Mouse (Mus musculus): ENCODE results near the gene Dpy19l3. TPM values are rescaled to one million over a fixed set of nuclear protein-coding genes. Genes with fewer than 3 reads are reported as not detected.

The Dpy19l3 gene
- total and polyA plus RNA-seq, 3 experiments = 2.2 to 4.8 (median 2.6) TPM

- Histone ChIP-seq H3K9ac (ENCODE audit: low read depth, low read length) (no peak overlapping the region), H3K79me2 (replicated peaks; ENCODE audit: control insufficient read depth, insufficient read depth, low read length) (no peaks in the 10 kb centered on the region), H3K36me3 (ENCODE audit: control insufficient read depth, insufficient read depth, low read length) (peaks cover 2% of the 10 kb centered on the region; the same call in 1 of the 2 replicates), H3K4me3 (no peak overlapping the region), H3K27ac (no peak overlapping the region), H3K27me3 (ENCODE audit: control insufficient read depth, insufficient read depth, low read length) (no peaks in the 10 kb centered on the region), H3K4me1 (ENCODE audit: control insufficient read depth, insufficient read depth, low read length) (peaks cover 1% of the 10 kb centered on the region; the same call in 1 of the 2 replicates)
- intact Hi-C loops (cut with DNase I) = no loop called here
- 82% methylated on average over 12 of the region's 12 CpGs for WGBS
- DNase-seq = no peak
- TF ChIP-seq CTCF (IDR thresholded peaks at IDR 0.05) (no peak), EP300 (IDR thresholded peaks at IDR 0.05; ENCODE audit: insufficient read depth, low read depth, low read length) (no peak), POLR2A (IDR thresholded peaks at IDR 0.05; ENCODE audit: insufficient read depth, low read depth, low read length) (no peak)
Observed at GRCm38 (mm10) chr7:35792150-35792848, 38.0 kb upstream of the Dpy19l3 start.

- Histone ChIP-seq H3K36me3 (ENCODE audit: control insufficient read depth, insufficient read depth, low read length) (no peaks in the 10 kb centered on the region; the same call in 1 of the 2 replicates), H3K4me3 (no peak overlapping the region), H3K9ac (ENCODE audit: low read depth, low read length) (no peak overlapping the region), H3K27ac (no peak overlapping the region), H3K27me3 (ENCODE audit: control insufficient read depth, insufficient read depth, low read length) (no peaks in the 10 kb centered on the region), H3K79me2 (replicated peaks; ENCODE audit: control insufficient read depth, insufficient read depth, low read length) (no peaks in the 10 kb centered on the region), H3K4me1 (ENCODE audit: control insufficient read depth, insufficient read depth, low read length) (no peaks in the 10 kb centered on the region)
- TF ChIP-seq POLR2A (IDR thresholded peaks at IDR 0.05; ENCODE audit: insufficient read depth, low read depth, low read length) = no peak
- TF ChIP-seq EP300 (IDR thresholded peaks at IDR 0.05; ENCODE audit: insufficient read depth, low read depth, low read length) = no peak
- TF ChIP-seq CTCF (IDR thresholded peaks at IDR 0.05) = no peak
- intact Hi-C loops (cut with DNase I) = no loop called here
- no peak for DNase-seq
- WGBS = 91% methylated on average over 8 of the region's 8 CpGs
Observed at GRCm38 (mm10) chr7:35790926-35791325, 36.7 kb upstream of the Dpy19l3 start.

GRCm38 (mm10) chr7:35790201-35790600, 35.9 kb upstream of the Dpy19l3 start:
- DNase-seq = no peak
- no peak for TF ChIP-seq EP300 (IDR thresholded peaks at IDR 0.05; ENCODE audit: insufficient read depth, low read depth, low read length)
- TF ChIP-seq CTCF (IDR thresholded peaks at IDR 0.05) = peak; percentile 58
- H3K27ac ChIP-seq = no peak overlapping the region
- no peaks in the 10 kb centered on the region for H3K27me3 ChIP-seq (ENCODE audit: control insufficient read depth, insufficient read depth, low read length)
- 93% methylated on average over 8 of the region's 8 CpGs for WGBS
- H3K4me1 ChIP-seq (ENCODE audit: control insufficient read depth, insufficient read depth, low read length) = no peaks in the 10 kb centered on the region
- no peak overlapping the region for H3K9ac ChIP-seq (ENCODE audit: low read depth, low read length)
- no peak overlapping the region for H3K4me3 ChIP-seq
- H3K79me2 ChIP-seq (replicated peaks; ENCODE audit: control insufficient read depth, insufficient read depth, low read length) = no peaks in the 10 kb centered on the region
- intact Hi-C loops (cut with DNase I) = no loop called here
- H3K36me3 ChIP-seq (ENCODE audit: control insufficient read depth, insufficient read depth, low read length) = no peaks in the 10 kb centered on the region; the same call in 1 of the 2 replicates

- intact Hi-C loops (cut with DNase I) = no loop called here
- no peak for DNase-seq
- 87% methylated on average over 4 of the region's 4 CpGs for WGBS
- no peaks in the 10 kb centered on the region for H3K4me1 ChIP-seq (ENCODE audit: control insufficient read depth, insufficient read depth, low read length)
- no peaks in the 10 kb centered on the region for H3K79me2 ChIP-seq (replicated peaks; ENCODE audit: control insufficient read depth, insufficient read depth, low read length)
- no peak for TF ChIP-seq CTCF (IDR thresholded peaks at IDR 0.05)
- no peak for TF ChIP-seq POLR2A (IDR thresholded peaks at IDR 0.05; ENCODE audit: insufficient read depth, low read depth, low read length)
- no peak for TF ChIP-seq EP300 (IDR thresholded peaks at IDR 0.05; ENCODE audit: insufficient read depth, low read depth, low read length)
- no peaks in the 10 kb centered on the region for H3K27me3 ChIP-seq (ENCODE audit: control insufficient read depth, insufficient read depth, low read length)
- H3K4me3 ChIP-seq = no peak overlapping the region
- H3K27ac ChIP-seq = no peak overlapping the region
- H3K9ac ChIP-seq (ENCODE audit: low read depth, low read length) = no peak overlapping the region
- H3K36me3 ChIP-seq (ENCODE audit: control insufficient read depth, insufficient read depth, low read length) = no peaks in the 10 kb centered on the region; the same call in 1 of the 2 replicates
Observed at GRCm38 (mm10) chr7:35785579-35785978, 31.3 kb upstream of the Dpy19l3 start.

GRCm38 (mm10) chr7:35782252-35782651, 28.0 kb upstream of the Dpy19l3 start:
- Histone ChIP-seq H3K27ac (no peak overlapping the region), H3K4me3 (no peak overlapping the region), H3K79me2 (replicated peaks; ENCODE audit: control insufficient read depth, insufficient read depth, low read length) (no peaks in the 10 kb centered on the region), H3K4me1 (ENCODE audit: control insufficient read depth, insufficient read depth, low read length) (no peaks in the 10 kb centered on the region), H3K36me3 (ENCODE audit: control insufficient read depth, insufficient read depth, low read length) (no peaks in the 10 kb centered on the region; the same call in 1 of the 2 replicates), H3K9ac (ENCODE audit: low read depth, low read length) (no peak overlapping the region), H3K27me3 (ENCODE audit: control insufficient read depth, insufficient read depth, low read length) (no peaks in the 10 kb centered on the region)
- no peak for TF ChIP-seq CTCF (IDR thresholded peaks at IDR 0.05)
- no peak for TF ChIP-seq EP300 (IDR thresholded peaks at IDR 0.05; ENCODE audit: insufficient read depth, low read depth, low read length)
- no peak for TF ChIP-seq POLR2A (IDR thresholded peaks at IDR 0.05; ENCODE audit: insufficient read depth, low read depth, low read length)
- intact Hi-C loops (cut with DNase I) = no loop called here
- no peak for DNase-seq

GRCm38 (mm10) chr7:35774127-35774526, 19.9 kb upstream of the Dpy19l3 start:
- H3K27me3 ChIP-seq (ENCODE audit: control insufficient read depth, insufficient read depth, low read length) = no peaks in the 10 kb centered on the region
- H3K27ac ChIP-seq = no peak overlapping the region
- no peak for TF ChIP-seq CTCF (IDR thresholded peaks at IDR 0.05)
- TF ChIP-seq POLR2A (IDR thresholded peaks at IDR 0.05; ENCODE audit: insufficient read depth, low read depth, low read length) = no peak
- no peak for TF ChIP-seq EP300 (IDR thresholded peaks at IDR 0.05; ENCODE audit: insufficient read depth, low read depth, low read length)
- no peaks in the 10 kb centered on the region for H3K79me2 ChIP-seq (replicated peaks; ENCODE audit: control insufficient read depth, insufficient read depth, low read length)
- H3K9ac ChIP-seq (ENCODE audit: low read depth, low read length) = no peak overlapping the region
- no peaks in the 10 kb centered on the region for H3K36me3 ChIP-seq (ENCODE audit: control insufficient read depth, insufficient read depth, low read length)
- H3K4me1 ChIP-seq (ENCODE audit: control insufficient read depth, insufficient read depth, low read length) = no peaks in the 10 kb centered on the region
- intact Hi-C loops (cut with DNase I) = no loop called here
- H3K4me3 ChIP-seq = no peak overlapping the region
- DNase-seq = no peak
- WGBS = 90% methylated on average over 12 of the region's 12 CpGs
